Mouse (Mus musculus) gastrocnemius, postnatal 36 days (tissue): ENCODE measurements around the gene C2cd4b. TPM values are rescaled to one million over a fixed set of nuclear protein-coding genes. Genes with fewer than 3 reads are reported as not detected.

Experiments
- DNase-seq, 2 experiments: peaks; one replicate each; pipeline ENCODE4 v3.0.0; 2022
- intact Hi-C: fragments of 180-260 bp; cut with DNase I; formaldehyde crosslinking; loops from one replicate; pipeline ENCODE4 v1.15.1; 2025
- long read RNA-seq, 2 experiments: library from polyadenylated mRNA; stranded (forward); transcript quantifications; one replicate each; pipeline ENCODE4 v2.0.0; 2021
- total RNA-seq, 2 experiments: library from RNA; stranded (reverse); gene quantifications; 2 replicates each; pipeline ENCODE4 v1.2.3; 2021

Gene C2cd4b
- total RNA-seq = not detected
- long read RNA-seq, experiment 1 = 0 reads
- long read RNA-seq, experiment 2, partial matches to known transcripts = 0 of 2 reads
- long read RNA-seq, experiment 2, other reads (novel, unspliced or antisense) = 2 of 2 reads

- DNase-seq = no peak
- intact Hi-C loops = loop anchor here (2.0 kb wide), 3 partner anchors 43 to 213 kb away; no protein-coding TSS in a partner anchor
These were observed at the start of gene C2cd4b for GRCm38 (mm10) chr9:67759163-67759955. C2cd4b (plus strand) TSS chr9:67759437.

- DNase-seq = peak; percentile 38 to 46
These were observed 48.0 kb upstream of the C2cd4b start for GRCm38 (mm10) chr9:67711051-67711877.

DNA sequence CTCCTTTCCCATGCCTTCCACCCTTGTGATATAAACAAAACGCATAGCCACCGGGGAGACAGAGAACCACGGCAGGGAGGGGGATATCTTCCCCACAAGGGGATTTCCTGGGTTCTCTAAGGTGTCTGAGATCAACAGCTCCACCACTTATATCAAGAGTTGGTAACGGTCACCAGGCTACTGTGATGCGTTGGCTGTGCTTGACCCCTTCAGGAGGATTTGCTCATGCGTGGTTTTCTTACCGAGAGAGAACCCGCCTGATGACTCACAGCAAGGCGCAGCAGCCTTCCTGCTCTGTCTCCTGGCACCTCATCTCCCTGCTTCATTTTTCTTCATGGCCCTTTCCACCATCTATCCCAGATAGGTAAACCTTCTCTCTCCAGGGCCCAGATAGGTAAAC is 47.1 kb upstream of the C2cd4b start:
- intact Hi-C loops = loop anchor here (2.0 to 5.0 kb wide), 2 partner anchors 23 to 90 kb away; no protein-coding TSS in a partner anchor

More at GRCm38 (mm10) chr9:67711051-67711877, 48.0 kb upstream of the C2cd4b start:
- intact Hi-C loops = loop anchor here (5.0 kb wide), 1 partner anchor 91 kb away; no protein-coding TSS in a partner anchor

GRCm38 (mm10) chr9:67717081-67717480 is 42.2 kb upstream of the C2cd4b start:
- intact Hi-C loops = no loop called here
- no peak for DNase-seq

More for the DNA sequence above, 47.1 kb upstream of the C2cd4b start:
- DNase-seq = no peak

- no peak for DNase-seq
- intact Hi-C loops = no loop called here
These were observed 40.6 kb upstream of the C2cd4b start for GRCm38 (mm10) chr9:67718596-67718995.

DNA sequence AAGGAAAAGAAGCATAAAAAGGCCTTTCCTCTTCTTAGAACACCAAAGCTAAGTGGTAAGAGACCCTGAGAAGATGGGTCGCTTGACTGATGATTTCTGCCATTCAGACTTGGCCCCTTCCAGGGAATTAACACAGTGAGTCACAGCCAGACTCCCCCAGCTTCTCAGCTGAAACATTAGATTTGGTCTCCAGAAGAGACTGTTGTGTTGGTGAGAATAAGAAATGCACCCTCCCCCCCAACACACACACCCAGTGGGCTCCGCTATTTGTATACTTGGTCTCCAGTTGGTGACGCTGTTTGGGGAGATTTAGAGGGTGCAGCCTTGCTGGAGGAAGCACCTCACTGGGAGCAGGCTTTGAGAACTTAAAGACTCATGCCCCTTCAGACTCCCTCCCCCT is 39.1 kb upstream of the C2cd4b start:
- DNase-seq = no peak

DNA sequence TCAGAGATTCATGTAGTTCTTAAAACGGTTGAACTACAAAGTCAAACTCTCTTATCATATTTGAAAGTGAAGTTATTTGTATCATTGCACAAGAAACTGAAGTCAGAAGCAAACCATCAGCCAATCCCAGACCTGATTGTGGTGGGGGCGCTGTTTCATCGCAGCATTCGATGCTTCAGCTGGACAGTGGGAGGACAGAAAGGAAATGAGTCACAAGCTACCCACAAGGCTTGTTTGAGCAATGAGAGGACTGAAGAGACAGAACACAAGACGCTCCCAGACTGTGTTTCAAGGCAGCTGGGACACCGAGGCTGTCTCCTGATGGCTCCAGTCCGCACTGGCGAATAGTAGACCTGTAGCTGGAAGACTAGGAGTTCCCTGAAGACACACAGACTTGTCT is 36.9 kb upstream of the C2cd4b start:
- DNase-seq = no peak
- intact Hi-C loops = no loop called here

More for the DNA sequence above, 39.1 kb upstream of the C2cd4b start:
- intact Hi-C loops = no loop called here

DNA sequence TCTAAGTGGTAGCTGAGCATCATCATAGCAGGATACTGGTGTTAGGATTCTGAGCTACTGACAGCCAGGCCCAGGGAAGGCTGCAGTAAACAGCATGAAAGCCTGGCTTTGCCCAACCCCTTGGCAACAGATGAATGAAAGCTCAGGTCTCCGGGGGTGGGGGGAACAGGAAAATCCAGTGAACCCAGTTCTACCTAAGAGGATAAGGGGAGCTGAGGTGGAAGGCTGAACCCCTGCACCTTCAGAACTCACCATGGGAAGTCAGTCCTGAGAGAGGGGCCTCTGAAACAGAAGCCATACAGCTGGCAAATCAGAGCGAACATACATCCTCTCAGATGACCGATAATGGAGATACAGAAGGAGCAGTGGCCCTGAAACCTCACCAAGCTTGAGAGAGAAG is 34.0 kb upstream of the C2cd4b start:
- DNase-seq = no peak
- intact Hi-C loops = no loop called here

- no peak for DNase-seq
- intact Hi-C loops = loop anchor here (2.0 kb wide), 1 partner anchor 21 kb away; no protein-coding TSS in a partner anchor
These were observed 25.5 kb upstream of the C2cd4b start for GRCm38 (mm10) chr9:67733716-67734115.

DNA sequence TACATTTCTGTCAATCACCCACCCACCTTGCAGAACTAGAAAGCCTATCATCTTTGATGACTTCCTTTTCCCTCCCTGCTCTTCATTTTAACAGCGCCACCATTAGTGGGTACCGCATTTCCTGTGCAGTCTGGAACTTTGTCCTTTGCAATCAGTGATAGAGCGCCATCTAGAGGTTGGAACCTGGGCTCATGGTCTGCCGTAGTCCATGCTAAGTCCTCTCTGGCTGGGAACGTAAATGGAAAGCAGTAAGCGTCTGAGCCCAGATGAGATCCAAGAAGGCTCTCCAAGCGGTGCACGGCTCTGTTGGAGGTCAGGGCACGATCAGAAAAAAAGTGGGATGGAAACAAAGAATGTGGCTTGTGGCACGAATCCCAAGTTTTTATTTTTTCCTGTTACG is 23.8 kb upstream of the C2cd4b start:
- peak in 1 of 2 experiments; percentile 34 for DNase-seq
- intact Hi-C loops = loop anchor here (2.0 kb wide), 1 partner anchor 23 kb away; no protein-coding TSS in a partner anchor

DNA sequence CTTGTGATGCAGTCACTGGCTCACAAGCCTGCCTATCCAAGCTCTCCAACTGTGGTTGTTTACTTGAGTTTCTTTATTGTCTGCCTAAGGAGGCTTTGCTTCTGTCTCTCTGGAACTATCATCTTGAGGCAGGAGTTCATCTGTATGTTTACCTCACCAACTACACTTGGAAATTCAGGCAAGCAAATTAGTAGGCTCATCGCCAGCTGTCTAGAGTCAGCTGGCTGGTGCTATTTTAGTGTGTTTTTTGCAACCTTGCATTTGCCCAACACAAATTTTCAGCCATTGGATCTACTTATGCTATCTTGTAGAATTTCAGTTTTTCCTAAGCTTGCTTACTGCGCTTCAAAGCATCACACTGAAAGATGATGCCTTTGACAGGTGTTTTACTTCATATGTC is 18.0 kb upstream of the C2cd4b start:
- DNase-seq = no peak
- intact Hi-C loops = no loop called here

DNA sequence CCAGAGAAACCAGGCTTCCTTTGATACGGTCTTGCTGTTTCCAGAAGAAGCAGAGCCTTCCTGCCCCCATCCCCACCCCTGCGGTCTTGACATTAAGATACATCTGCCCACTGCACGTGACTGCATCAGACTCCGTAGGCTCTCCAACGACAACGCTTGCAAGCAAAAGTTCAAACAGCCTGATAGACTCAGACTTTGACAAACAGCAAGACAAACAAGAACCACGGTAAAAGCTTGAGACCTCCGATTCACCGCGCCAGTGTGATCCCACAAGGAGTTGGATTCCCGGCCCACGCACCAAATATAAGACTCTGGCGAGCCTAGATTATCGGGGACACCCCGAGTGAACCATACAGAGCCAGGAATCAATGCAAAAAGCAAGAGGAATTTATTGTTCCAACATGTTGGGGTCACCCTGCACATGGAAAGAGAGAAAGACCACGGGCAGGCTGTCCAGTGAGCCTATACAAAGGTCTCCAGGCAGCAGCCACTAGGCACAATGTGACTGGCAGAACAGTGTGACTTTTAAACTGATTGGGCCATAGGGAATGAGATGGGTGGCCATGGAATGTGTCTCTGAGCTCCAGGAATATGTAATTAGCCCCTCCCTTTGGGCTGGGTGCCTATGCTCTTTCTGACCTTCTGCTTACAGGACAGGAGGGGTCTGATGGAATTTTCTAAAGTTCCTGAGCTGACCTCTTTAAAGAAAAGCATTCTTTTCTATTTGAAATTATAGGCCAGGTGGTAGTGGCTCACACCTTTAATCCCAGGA is 5.6 kb upstream of the C2cd4b start:
- intact Hi-C loops = no loop called here
- DNase-seq = no peak

- intact Hi-C loops = no loop called here
- DNase-seq = no peak
These were observed 4.5 kb upstream of the C2cd4b start for GRCm38 (mm10) chr9:67754713-67755112.

- intact Hi-C loops = loop anchor here (2.0 kb wide), 3 partner anchors 44 to 214 kb away; no protein-coding TSS in a partner anchor
- peak; percentile 16 to 19 for DNase-seq
These were observed 551 bp upstream of the C2cd4b start for GRCm38 (mm10) chr9:67758686-67759085.

- intact Hi-C loops = loop anchor here (2.0 kb wide), 3 partner anchors 43 to 213 kb away; no protein-coding TSS in a partner anchor
- DNase-seq = peak; percentile 35 to 37
These were observed 923 bp downstream of the C2cd4b start for GRCm38 (mm10) chr9:67759956-67760764.

GRCm38 (mm10) chr9:67760991-67761390 is 1.8 kb downstream of the C2cd4b start:
- intact Hi-C loops = no loop called here

GRCm38 (mm10) chr9:67763326-67763725 is 4.1 kb downstream of the C2cd4b start:
- intact Hi-C loops = no loop called here
- DNase-seq = no peak

More at GRCm38 (mm10) chr9:67760991-67761390, 1.8 kb downstream of the C2cd4b start:
- DNase-seq = no peak

- DNase-seq = no peak
- intact Hi-C loops = no loop called here
These were observed 7.2 kb downstream of the C2cd4b start for GRCm38 (mm10) chr9:67766405-67766804.

GRCm38 (mm10) chr9:67766948-67767347 is 7.7 kb downstream of the C2cd4b start:
- intact Hi-C loops = no loop called here
- no peak for DNase-seq
